Mouse (Mus musculus) lung, embryonic 15.5 days (tissue): ENCODE measurements around the gene Rgmb. TPM values are rescaled to one million over a fixed set of nuclear protein-coding genes. Genes with fewer than 3 reads are reported as not detected.

Experiments used
- ATAC-seq: fragments of 200-750 bp; cut with Nextera tagmentation; 2 replicates; pipeline ENCODE4 v1.8.0; 2017; ENCODE audit warnings: moderate number of reproducible peaks, borderline replicate concordance; ENCODE audit not compliant: low FRiP score, low TSS enrichment; ENCODE audit errors: extremely low read depth
- H3K27ac ChIP-seq: fragments of 300-500 bp; sonication (generic); 2 replicates; pipeline ENCODE4 v1.5.1; 2015; ENCODE audit warnings: moderate library complexity, mild to moderate bottlenecking, inconsistent platforms
- H3K27me3 ChIP-seq: fragments of 300-500 bp; sonication (generic); 2 replicates; pipeline ENCODE4 v1.6.1; 2015; ENCODE audit warnings: inconsistent platforms
- H3K36me3 ChIP-seq: fragments of 300-500 bp; sonication (generic); 2 replicates; pipeline ENCODE4 v1.6.1; 2015; ENCODE audit warnings: inconsistent platforms
- H3K4me1 ChIP-seq: fragments of 300-500 bp; sonication (generic); 2 replicates; pipeline ENCODE4 v1.6.1; 2015; ENCODE audit warnings: inconsistent platforms
- H3K4me2 ChIP-seq: fragments of 300-500 bp; sonication (generic); 2 replicates; pipeline ENCODE4 v1.6.1; 2015; ENCODE audit warnings: inconsistent platforms, mild to moderate bottlenecking, moderate library complexity
- H3K4me3 ChIP-seq: fragments of 300-500 bp; sonication (generic); 2 replicates; pipeline ENCODE4 v1.5.1; 2015; ENCODE audit warnings: mild to moderate bottlenecking, inconsistent platforms
- H3K9ac ChIP-seq: fragments of 300-500 bp; sonication (generic); 2 replicates; pipeline ENCODE4 v1.6.1; 2015; ENCODE audit warnings: inconsistent platforms
- H3K9me3 ChIP-seq: fragments of 300-500 bp; sonication (generic); 2 replicates; pipeline ENCODE4 v1.6.1; 2016; ENCODE audit warnings: inconsistent platforms
- WGBS: fragments of 180-500 bp; shearing (Covaris S2); methylation state at CpG from one replicate; pipeline ENCODE4 v1.1.7; 2015; 5-methylcytosine and 5-hydroxymethylcytosine counted together
- polyA plus RNA-seq: library from polyadenylated mRNA; unstranded; fragments of >200 nt; fragmentation: Nextera tagmentation; extraction: Ambion mirVana; gene quantifications from 2 replicates; pipeline ENCODE4 v1.2.1, GENCODE M21; 2015

Gene Rgmb
- polyA plus RNA-seq, 1 experiment from 2014 or later = 14.6 TPM

GRCm38 (mm10) chr17:15829198-15830170 is 1.4 kb downstream of the Rgmb start:
- H3K9ac ChIP-seq = peak overlapping the region; percentile 45
- H3K27ac ChIP-seq = peak overlapping the region; percentile 48
- 4% methylated on average over 20 of the region's 20 CpGs for WGBS
- H3K36me3 ChIP-seq = no peaks in the 10 kb centered on the region
- peak overlapping the region; percentile 53 for H3K4me3 ChIP-seq
- no peaks in the 10 kb centered on the region for H3K9me3 ChIP-seq
- no peak for ATAC-seq
- H3K27me3 ChIP-seq = peaks cover 4% of the 10 kb centered on the region; the same call in 1 of the 2 replicates
- peaks cover 25% of the 10 kb centered on the region for H3K4me1 ChIP-seq
- H3K4me2 ChIP-seq = peak overlapping the region; percentile 95

GRCm38 (mm10) chr17:15828131-15828917 is 2.5 kb downstream of the Rgmb start:
- WGBS = 52% methylated on average over 8 of the region's 8 CpGs
- no peak for ATAC-seq
- no peak overlapping the region for H3K4me3 ChIP-seq

GRCm38 (mm10) chr17:15826928-15827327 is 3.9 kb downstream of the Rgmb start:
- Histone ChIP-seq H3K27ac (peak overlapping the region; percentile 69), H3K4me3 (peak overlapping the region; percentile 96), H3K36me3 (no peaks in the 10 kb centered on the region), H3K4me1 (peaks cover 41% of the 10 kb centered on the region), H3K4me2 (peak overlapping the region; percentile 89), H3K9ac (peak overlapping the region; percentile 50), H3K27me3 (peaks cover 4% of the 10 kb centered on the region; the same call in 1 of the 2 replicates), H3K9me3 (no peaks in the 10 kb centered on the region)
- peak; percentile 19; the same call in 1 of the 2 replicates for ATAC-seq
- WGBS = under 1% methylated on average over 18 of the region's 18 CpGs

More at GRCm38 (mm10) chr17:15828131-15828917, 2.5 kb downstream of the Rgmb start:
- Histone ChIP-seq H3K36me3 (no peaks in the 10 kb centered on the region), H3K27ac (no peak overlapping the region), H3K9ac (no peak overlapping the region), H3K4me1 (peaks cover 37% of the 10 kb centered on the region), H3K9me3 (no peaks in the 10 kb centered on the region), H3K27me3 (peaks cover 4% of the 10 kb centered on the region; the same call in 1 of the 2 replicates), H3K4me2 (no peak overlapping the region; the same call in 1 of the 2 replicates)

GRCm38 (mm10) chr17:15826444-15826909 is 4.4 kb downstream of the Rgmb start:
- Histone ChIP-seq H3K4me3 (peak overlapping the region; percentile 96), H3K27ac (peak overlapping the region; percentile 92), H3K4me1 (peaks cover 41% of the 10 kb centered on the region), H3K27me3 (peaks cover 4% of the 10 kb centered on the region; the same call in 1 of the 2 replicates), H3K4me2 (peak overlapping the region; percentile 89), H3K36me3 (no peaks in the 10 kb centered on the region), H3K9ac (peak overlapping the region; percentile 94), H3K9me3 (no peaks in the 10 kb centered on the region)
- peak; percentile 95 for ATAC-seq
- under 1% methylated on average over 29 of the region's 34 CpGs for WGBS

GRCm38 (mm10) chr17:15825481-15826396 is 5.1 kb downstream of the Rgmb start:
- peak overlapping the region; percentile 96 for H3K4me3 ChIP-seq
- H3K27ac ChIP-seq = peak overlapping the region; percentile 92
- peaks cover 42% of the 10 kb centered on the region for H3K4me1 ChIP-seq
- no peaks in the 10 kb centered on the region for H3K36me3 ChIP-seq
- under 1% methylated on average over 99 of the region's 102 CpGs for WGBS
- H3K27me3 ChIP-seq = peaks cover 4% of the 10 kb centered on the region; the same call in 1 of the 2 replicates
- H3K4me2 ChIP-seq = peak overlapping the region; percentile 89
- peak; percentile 64 for ATAC-seq
- H3K9me3 ChIP-seq = no peaks in the 10 kb centered on the region
- peak overlapping the region; percentile 94 for H3K9ac ChIP-seq

GRCm38 (mm10) chr17:15824854-15825253 is 6.0 kb downstream of the Rgmb start:
- H3K9ac ChIP-seq = peak overlapping the region; percentile 94; the same call in 1 of the 2 replicates
- no peaks in the 10 kb centered on the region for H3K9me3 ChIP-seq
- H3K4me3 ChIP-seq = peak overlapping the region; percentile 96
- ATAC-seq = no peak
- H3K36me3 ChIP-seq = 0 out of 2 replicates have a peak, but pooled peaks cover 3% of the 10 kb centered on the region
- 18% methylated on average over 3 of the region's 3 CpGs for WGBS
- H3K4me2 ChIP-seq = peak overlapping the region; percentile 89
- peaks cover 4% of the 10 kb centered on the region; the same call in 1 of the 2 replicates for H3K27me3 ChIP-seq
- H3K4me1 ChIP-seq = peaks cover 44% of the 10 kb centered on the region
- no peak overlapping the region for H3K27ac ChIP-seq

GRCm38 (mm10) chr17:15824337-15824736 is 6.5 kb downstream of the Rgmb start:
- ATAC-seq = no peak
- Histone ChIP-seq H3K9ac (0 out of 2 replicates have a peak overlapping the region, but pooled peaks have one; percentile 94), H3K9me3 (no peaks in the 10 kb centered on the region), H3K4me2 (peak overlapping the region; percentile 89), H3K27me3 (peaks cover under 1% of the 10 kb centered on the region; the same call in 1 of the 2 replicates), H3K4me3 (peak overlapping the region; percentile 96), H3K27ac (no peak overlapping the region), H3K36me3 (0 out of 2 replicates have a peak, but pooled peaks cover 3% of the 10 kb centered on the region), H3K4me1 (peaks cover 44% of the 10 kb centered on the region)
- WGBS = 41% methylated on average over 11 of the region's 11 CpGs

- Histone ChIP-seq H3K9me3 (no peaks in the 10 kb centered on the region), H3K4me3 (peak overlapping the region; percentile 96), H3K36me3 (0 out of 2 replicates have a peak, but pooled peaks cover 3% of the 10 kb centered on the region), H3K4me1 (peaks cover 46% of the 10 kb centered on the region), H3K27me3 (no peaks in the 10 kb centered on the region; the same call in 1 of the 2 replicates), H3K27ac (no peak overlapping the region), H3K4me2 (peak overlapping the region; percentile 89), H3K9ac (0 out of 2 replicates have a peak overlapping the region, but pooled peaks have one; percentile 94)
- no peak for ATAC-seq
- WGBS = 25% methylated on average over 3 of the region's 3 CpGs
These were observed 7.0 kb downstream of the Rgmb start for GRCm38 (mm10) chr17:15823838-15824237.

- H3K4me2 ChIP-seq = peak overlapping the region; percentile 89
- H3K27ac ChIP-seq = no peak overlapping the region
- H3K4me3 ChIP-seq = no peak overlapping the region
- H3K9me3 ChIP-seq = no peaks in the 10 kb centered on the region
- no peaks in the 10 kb centered on the region; the same call in 1 of the 2 replicates for H3K27me3 ChIP-seq
- H3K9ac ChIP-seq = no peak overlapping the region
- peaks cover 49% of the 10 kb centered on the region for H3K4me1 ChIP-seq
- 0 out of 2 replicates have a peak, but pooled peaks cover 3% of the 10 kb centered on the region for H3K36me3 ChIP-seq
- no peak for ATAC-seq
- WGBS = 57% methylated on average over 5 of the region's 5 CpGs
These were observed 7.6 kb downstream of the Rgmb start for GRCm38 (mm10) chr17:15823215-15823614.

GRCm38 (mm10) chr17:15822376-15822775 is 8.5 kb downstream of the Rgmb start:
- 89% methylated on average over 7 of the region's 7 CpGs for WGBS
- Histone ChIP-seq H3K9me3 (no peaks in the 10 kb centered on the region), H3K27me3 (no peaks in the 10 kb centered on the region), H3K27ac (no peak overlapping the region), H3K4me2 (no peak overlapping the region), H3K4me1 (peaks cover 56% of the 10 kb centered on the region), H3K9ac (no peak overlapping the region), H3K4me3 (no peak overlapping the region), H3K36me3 (0 out of 2 replicates have a peak, but pooled peaks cover 3% of the 10 kb centered on the region)
- ATAC-seq = no peak
